Mouse (Mus musculus) liver, postnatal 0 days (tissue): ENCODE measurements around the gene Taar3. TPM values are rescaled to one million over a fixed set of nuclear protein-coding genes. Genes with fewer than 3 reads are reported as not detected.

Experiments used
- ATAC-seq: fragments of 200-750 bp; cut with Nextera tagmentation; 2 replicates; pipeline ENCODE4 v1.8.0; 2017; ENCODE audit warnings: mild to moderate bottlenecking, moderate library complexity
- DNase-seq: peaks from one replicate; pipeline ENCODE4 v3.0.0-alpha.2; 2016
- H3K27ac ChIP-seq: fragments of 300-500 bp; sonication (generic); 2 replicates; pipeline ENCODE4 v1.5.1; 2014; ENCODE audit warnings: antibody characterized with exemption, moderate library complexity, mild to moderate bottlenecking, low read depth
- H3K27me3 ChIP-seq: fragments of 300-500 bp; sonication (generic); 2 replicates; pipeline ENCODE4 v1.6.1; 2014; ENCODE audit warnings: low read length, control low read depth, mixed read lengths; ENCODE audit not compliant: insufficient read depth
- H3K36me3 ChIP-seq: fragments of 300-500 bp; sonication (generic); replicated peaks from 2 replicates; pipeline ENCODE4 v1.6.1; 2014; ENCODE audit warnings: mild to moderate bottlenecking, control low read depth, low read length, moderate library complexity, mixed read lengths; ENCODE audit not compliant: insufficient read depth
- H3K4me1 ChIP-seq: fragments of 300-500 bp; sonication (generic); 2 replicates; pipeline ENCODE4 v1.6.1; 2014; ENCODE audit warnings: antibody characterized with exemption, mild to moderate bottlenecking, control low read depth; ENCODE audit not compliant: insufficient read depth
- H3K4me2 ChIP-seq: fragments of 300-500 bp; sonication (generic); 2 replicates; pipeline ENCODE4 v1.6.1; 2014; ENCODE audit warnings: low read depth, mild to moderate bottlenecking, low read length, moderate library complexity, mixed read lengths
- H3K4me3 ChIP-seq: fragments of 300-500 bp; sonication (generic); 2 replicates; pipeline ENCODE4 v1.5.1; 2014; ENCODE audit warnings: low read depth, low read length
- H3K9ac ChIP-seq: fragments of 300-500 bp; sonication (generic); replicated peaks from 2 replicates; pipeline ENCODE4 v1.6.1; 2014; ENCODE audit warnings: mild to moderate bottlenecking, moderate library complexity
- H3K9me3 ChIP-seq: fragments of 300-500 bp; sonication (generic); 2 replicates; pipeline ENCODE4 v1.6.1; 2016; ENCODE audit warnings: mild to moderate bottlenecking, control low read depth, low read length, mixed read lengths
- CTCF ChIP-seq: sonication (generic); IDR thresholded peaks from 2 replicates; pipeline ENCODE4 v1.5.1; 2016; ENCODE audit warnings: antibody characterized with exemption, low read depth
- EP300 ChIP-seq: IDR thresholded peaks from 2 replicates; pipeline ENCODE4 v1.6.1; 2016; ENCODE audit warnings: antibody characterized with exemption, low read depth, mild to moderate bottlenecking
- WGBS: fragments of 180-500 bp; shearing (Covaris S2); extraction: QIAGEN DNeasy Blood & Tissue Kit; methylation state at CpG from one replicate; pipeline ENCODE4 v1.1.7; 2014; ENCODE audit not compliant: insufficient replicate concordance; 5-methylcytosine and 5-hydroxymethylcytosine counted together
- polyA plus RNA-seq: library from polyadenylated mRNA; unstranded; fragments of >200 nt; fragmentation: Nextera tagmentation; extraction: Ambion mirVana; gene quantifications from 2 replicates; pipeline ENCODE4 v1.2.1, GENCODE M21; 2015

Gene Taar3
- polyA plus RNA-seq, 1 experiment from 2014 or later: not detected

DNA sequence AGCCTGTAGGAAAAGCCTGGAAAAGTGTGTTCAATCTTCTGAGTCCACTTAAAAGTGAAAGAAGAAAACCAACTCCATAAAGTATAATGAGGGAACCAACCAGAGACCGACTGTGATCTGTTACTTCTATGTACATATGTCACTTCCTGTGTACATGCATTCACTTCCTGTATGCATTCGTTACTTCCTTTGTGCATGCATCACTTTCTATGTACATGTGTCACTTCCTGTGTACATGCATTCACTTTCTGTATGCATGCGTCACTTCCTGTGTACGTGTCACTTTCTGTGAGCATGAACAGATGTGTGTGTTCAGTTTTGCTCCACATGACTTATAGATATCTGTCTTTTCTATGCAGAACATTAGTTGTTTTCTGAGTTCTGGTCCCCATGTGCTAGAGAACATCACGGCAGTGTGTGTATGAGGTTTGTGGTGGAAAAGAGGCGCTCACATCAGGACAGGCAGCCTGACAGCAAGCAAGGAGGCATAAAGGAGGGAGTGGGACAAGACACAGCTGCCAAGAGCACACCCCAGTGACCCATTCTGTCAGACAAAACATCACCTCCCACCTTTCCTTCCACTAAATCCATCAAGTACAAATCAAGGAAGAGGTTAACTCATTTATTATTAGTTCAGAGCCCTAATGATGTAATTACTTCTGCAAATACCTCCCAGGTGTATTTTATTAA is 15.7 kb downstream of the Taar3 start:
- Histone ChIP-seq H3K27ac (no peak overlapping the region), H3K36me3 (no peaks in the 10 kb centered on the region), H3K9me3 (no peaks in the 10 kb centered on the region), H3K4me1 (no peaks in the 10 kb centered on the region), H3K9ac (no peak overlapping the region), H3K4me2 (no peak overlapping the region), H3K4me3 (no peak overlapping the region), H3K27me3 (no peaks in the 10 kb centered on the region)
- TF ChIP-seq CTCF: no peak
- no peak for TF ChIP-seq EP300
- ATAC-seq (no peak), DNase-seq (no peak)
- WGBS: 72% methylated on average over 6 of the region's 6 CpGs

DNA sequence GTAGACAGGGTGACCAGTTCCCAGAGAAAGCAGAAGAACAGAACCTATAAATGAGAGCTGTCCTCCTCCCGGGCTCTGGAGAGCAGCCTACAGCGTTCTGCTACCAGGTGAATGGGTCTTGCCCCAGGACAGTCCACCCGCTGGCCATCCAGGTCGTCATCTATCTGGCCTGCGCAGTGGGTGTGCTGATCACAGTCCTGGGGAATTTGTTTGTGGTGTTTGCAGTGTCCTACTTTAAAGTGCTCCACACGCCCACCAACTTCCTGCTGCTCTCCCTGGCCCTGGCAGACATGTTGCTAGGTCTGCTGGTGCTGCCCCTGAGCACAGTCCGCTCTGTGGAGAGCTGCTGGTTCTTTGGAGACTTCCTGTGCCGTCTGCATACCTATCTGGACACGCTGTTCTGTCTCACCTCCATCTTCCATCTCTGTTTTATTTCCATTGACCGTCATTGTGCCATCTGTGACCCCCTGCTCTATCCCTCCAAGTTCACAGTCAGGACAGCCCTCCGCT is 21.4 kb downstream of the Taar3 start, which contains the start of gene Taar5:
Gene Taar5 (plus strand): TSS at position 51 of the 510 bp plus-strand sequence.
- Histone ChIP-seq H3K9me3 (no peaks in the 10 kb centered on the region), H3K4me1 (no peaks in the 10 kb centered on the region), H3K27ac (no peak within 1 kb of the TSS), H3K4me3 (no peak within 1 kb of the TSS), H3K27me3 (no peaks in the 10 kb centered on the region), H3K36me3 (no peaks in the 10 kb centered on the region), H3K4me2 (no peak within 1 kb of the TSS), H3K9ac (no peak within 1 kb of the TSS)
- TF ChIP-seq EP300 (no peak), CTCF (no peak)
- 80% methylated on average over 11 of the region's 11 CpGs for WGBS
- ATAC-seq: no peak
- DNase-seq: no peak

DNA sequence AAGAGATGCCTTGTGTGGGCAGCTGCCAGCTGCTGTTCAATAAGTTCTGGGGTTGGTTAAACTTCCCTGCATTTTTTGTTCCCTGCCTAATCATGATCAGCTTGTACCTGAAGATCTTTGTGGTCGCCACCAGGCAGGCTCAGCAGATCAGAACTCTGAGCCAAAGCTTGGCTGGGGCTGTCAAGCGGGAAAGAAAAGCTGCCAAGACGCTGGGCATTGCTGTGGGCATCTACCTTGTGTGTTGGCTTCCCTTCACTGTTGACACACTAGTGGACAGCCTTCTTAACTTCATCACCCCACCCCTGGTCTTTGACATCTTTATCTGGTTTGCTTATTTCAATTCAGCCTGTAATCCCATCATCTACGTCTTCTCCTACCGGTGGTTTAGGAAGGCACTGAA is 21.9 kb downstream of the Taar3 start:
- Histone ChIP-seq H3K27me3 (no peaks in the 10 kb centered on the region), H3K27ac (no peak overlapping the region), H3K36me3 (no peaks in the 10 kb centered on the region), H3K4me3 (no peak overlapping the region), H3K4me1 (no peaks in the 10 kb centered on the region), H3K9ac (no peak overlapping the region), H3K4me2 (no peak overlapping the region), H3K9me3 (no peaks in the 10 kb centered on the region)
- no peak for ATAC-seq
- 76% methylated on average over 5 of the region's 5 CpGs for WGBS
- no peak for DNase-seq
- no peak for TF ChIP-seq CTCF
- TF ChIP-seq EP300: no peak

DNA sequence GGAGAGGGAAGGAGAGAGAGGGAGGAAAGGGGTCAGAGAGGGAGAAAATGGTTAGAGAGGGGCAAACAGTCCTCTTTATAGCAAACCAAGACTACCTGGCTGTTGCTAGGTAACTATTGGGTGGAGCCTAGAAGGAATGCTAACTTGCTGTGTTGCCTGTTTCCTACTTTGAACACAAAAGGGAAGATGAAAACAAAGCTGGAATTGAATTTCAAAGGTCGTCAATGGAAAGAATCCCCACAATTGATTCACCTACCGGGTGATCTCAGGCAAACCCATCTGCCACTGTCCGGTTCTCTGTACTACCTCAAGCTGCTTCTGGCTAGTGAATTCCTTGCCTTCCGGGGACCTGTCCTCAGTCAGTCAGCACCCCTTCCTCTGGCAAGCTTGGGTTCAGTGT is 28.6 kb downstream of the Taar3 start:
- ATAC-seq (no peak), DNase-seq (no peak)
- no peak for TF ChIP-seq EP300
- TF ChIP-seq CTCF: no peak
- Histone ChIP-seq H3K27me3 (no peaks in the 10 kb centered on the region), H3K4me3 (no peak overlapping the region), H3K4me1 (no peaks in the 10 kb centered on the region), H3K27ac (no peak overlapping the region), H3K36me3 (no peaks in the 10 kb centered on the region), H3K4me2 (no peak overlapping the region), H3K9ac (no peak overlapping the region), H3K9me3 (no peaks in the 10 kb centered on the region)
- WGBS: 50% methylated on average over 4 of the region's 4 CpGs

DNA sequence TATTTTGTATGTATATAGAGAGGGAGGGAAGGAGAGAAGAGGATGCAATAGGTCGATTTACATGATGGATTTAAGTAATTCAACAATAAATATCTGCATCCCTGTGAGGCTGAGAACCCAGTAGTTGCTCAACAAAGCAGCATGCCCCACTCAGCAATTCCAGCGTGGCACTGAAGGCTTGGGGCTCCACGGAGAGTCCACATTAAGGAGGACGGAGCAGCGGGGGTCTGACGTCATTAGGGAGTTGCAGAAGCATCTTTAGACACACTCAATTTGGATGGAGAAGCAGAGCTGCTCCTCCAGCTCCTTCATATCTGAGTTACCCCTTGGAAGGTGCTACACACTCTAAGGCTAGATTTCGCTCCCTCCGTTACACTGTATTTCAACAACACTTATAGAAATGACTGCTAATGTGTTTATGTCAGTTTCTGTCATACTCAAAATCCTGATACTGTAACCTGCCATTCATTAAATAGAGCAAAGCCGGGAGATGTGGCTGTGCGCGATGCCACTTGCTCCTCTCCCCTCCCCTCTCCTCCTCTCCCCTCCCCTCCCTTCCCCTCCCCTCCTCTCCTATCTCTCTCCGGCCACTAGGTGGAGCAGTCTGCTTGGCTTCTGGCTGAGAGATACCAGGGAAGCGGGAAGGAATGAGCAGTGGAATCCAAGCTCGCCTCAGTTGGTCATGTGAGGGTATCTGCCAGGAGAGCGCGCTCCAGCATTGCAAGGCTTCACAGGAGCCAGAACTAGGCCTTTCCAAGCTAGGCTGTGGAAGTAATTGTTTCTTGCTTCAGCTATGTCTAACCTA is 29.7 kb downstream of the Taar3 start:
- DNase-seq (peak; percentile 73), ATAC-seq (peak; percentile 73)
- Histone ChIP-seq H3K4me3 (no peak overlapping the region), H3K9me3 (no peaks in the 10 kb centered on the region), H3K36me3 (no peaks in the 10 kb centered on the region), H3K27me3 (no peaks in the 10 kb centered on the region), H3K4me2 (no peak overlapping the region), H3K27ac (no peak overlapping the region), H3K9ac (no peak overlapping the region), H3K4me1 (no peaks in the 10 kb centered on the region)
- TF ChIP-seq EP300 (no peak), CTCF (peak; percentile 86)
- 40% methylated on average over 16 of the region's 16 CpGs for whole genome bisulfite sequencing

DNA sequence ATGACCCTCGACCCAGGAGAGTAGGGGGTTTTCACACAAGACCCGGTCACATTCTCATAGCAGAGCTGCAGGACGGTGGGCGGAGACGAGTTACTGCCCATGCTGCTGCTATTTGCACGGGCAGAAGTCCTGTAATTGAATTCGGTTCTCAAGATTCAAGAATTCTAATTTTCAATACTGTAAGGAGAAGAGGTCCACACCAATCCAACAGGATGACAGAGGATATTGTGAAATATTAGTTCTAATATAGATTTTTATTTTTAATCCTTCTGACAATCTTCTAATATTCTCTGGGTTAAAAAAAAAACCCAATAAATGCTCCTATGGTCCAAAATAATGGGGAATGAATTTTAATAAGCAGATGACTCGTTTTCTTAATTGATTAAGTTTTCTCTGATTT is 36.2 kb downstream of the Taar3 start, which contains the start of gene Taar6:
Gene Taar6 (minus strand): TSS at position 101 of the 400 bp plus-strand sequence.
- Histone ChIP-seq H3K4me2 (no peak within 1 kb of the TSS), H3K9ac (no peak within 1 kb of the TSS), H3K27ac (no peak within 1 kb of the TSS), H3K4me3 (no peak within 1 kb of the TSS), H3K36me3 (no peaks in the 10 kb centered on the region), H3K27me3 (no peaks in the 10 kb centered on the region), H3K9me3 (no peaks in the 10 kb centered on the region), H3K4me1 (0 out of 2 replicates have a peak, but pooled peaks cover 2% of the 10 kb centered on the region)
- TF ChIP-seq EP300 (no peak), CTCF (no peak)
- DNase-seq: no peak
- 66% methylated on average over 8 of the region's 8 CpGs for WGBS
- ATAC-seq: no peak
